Mouse (Mus musculus): ENCODE measurements around the gene Tmem131l.

Tmem131l gene

DNA sequence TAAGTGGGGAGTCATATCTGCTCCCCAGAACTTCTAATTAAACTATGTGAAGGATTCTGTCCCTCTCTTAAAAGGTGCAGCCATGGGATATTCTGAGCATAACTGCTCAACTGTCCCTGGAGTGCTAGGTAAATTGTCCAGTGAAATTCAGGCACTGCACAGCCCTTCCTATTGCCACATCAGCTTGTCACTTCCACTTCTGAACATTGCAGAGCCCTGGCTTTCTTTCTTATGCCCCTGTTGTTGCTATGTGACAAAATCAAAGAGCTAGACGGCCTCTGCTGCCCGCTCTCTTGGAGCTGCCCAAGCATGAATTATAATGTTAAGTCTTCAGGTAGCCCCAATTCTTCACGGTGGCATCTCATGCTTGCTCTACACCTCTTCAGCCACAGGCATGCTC lies 180.9 kb downstream of the Tmem131l start:
- peak; percentile 21 for DNase-seq (ENCODE audit: low read depth)

DNA sequence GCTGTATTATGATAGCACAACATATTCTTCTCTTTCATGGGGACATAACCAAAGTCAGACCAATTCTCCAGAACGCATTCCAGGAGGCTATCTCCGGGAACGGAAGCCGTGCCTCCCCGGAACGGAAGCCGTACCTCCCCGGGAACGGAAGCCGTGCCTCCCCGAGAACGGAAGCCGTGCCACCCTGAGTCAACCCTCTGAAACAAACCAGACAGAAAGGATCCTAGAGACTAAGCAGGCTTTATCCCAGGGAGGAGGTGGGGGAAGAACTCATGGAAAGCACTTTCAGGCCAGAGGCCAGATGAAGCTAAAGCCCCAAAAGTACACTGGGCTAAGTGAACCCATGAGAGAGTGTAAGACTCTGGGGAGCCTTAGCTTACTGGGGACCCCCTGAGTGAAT lies 182.4 kb downstream of the Tmem131l start:
- no peak for DNase-seq (ENCODE audit: low read depth)

DNA sequence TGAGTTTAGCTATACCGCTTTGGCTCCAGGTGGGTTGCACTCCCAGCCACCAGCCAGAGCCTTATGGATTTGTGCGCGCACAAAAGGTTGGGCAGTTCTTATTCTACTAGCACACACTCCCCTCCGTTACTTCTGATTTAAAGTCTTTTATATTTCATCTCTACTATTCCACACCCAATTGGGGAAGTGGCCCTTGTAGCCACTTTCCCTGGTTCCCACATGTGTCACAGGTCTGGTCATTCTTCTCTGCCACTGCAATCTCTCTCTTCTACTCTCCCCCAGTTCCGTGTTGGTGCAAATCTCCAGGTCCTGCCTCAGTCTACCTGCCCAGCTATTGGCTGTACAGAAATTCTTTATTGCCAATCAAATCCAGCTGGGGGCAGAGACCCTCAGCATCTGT lies 184.3 kb downstream of the Tmem131l start:
- no peak for DNase-seq (ENCODE audit: low read depth)

DNA sequence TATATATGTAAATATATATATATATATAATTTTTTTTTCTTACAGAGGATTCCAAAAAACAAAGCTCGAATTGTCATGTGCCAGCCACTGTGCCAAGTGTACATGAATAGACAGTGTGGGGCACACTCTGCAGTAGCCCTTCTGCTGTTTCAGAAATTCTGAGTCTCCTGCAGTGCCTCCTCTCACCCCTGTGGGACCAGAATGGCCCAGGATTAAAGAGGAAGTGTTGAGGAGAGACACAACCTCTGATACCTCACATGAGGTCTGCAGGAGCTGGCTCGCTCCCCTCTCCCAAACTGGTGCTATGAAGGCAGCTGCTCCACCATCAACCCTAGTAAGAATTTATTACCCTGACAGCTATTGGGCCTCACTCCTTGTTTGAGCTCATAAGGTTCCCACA lies 190.6 kb downstream of the Tmem131l start:
- DNase-seq (ENCODE audit: low read depth): no peak
